Mouse (Mus musculus): ENCODE measurements around the gene Lamtor3. TPM values are rescaled to one million over a fixed set of nuclear protein-coding genes. Genes with fewer than 3 reads are reported as not detected.

Gene Lamtor3
- polyA plus RNA-seq (2015; fragmentation: Illumina TruSeq; extraction: RNeasy Lipid Tissue Mini Kit (QIAGEN cat#74804); ENCODE audit: insufficient read depth, low read depth, low replicate concordance): 21.6 TPM

DNA sequence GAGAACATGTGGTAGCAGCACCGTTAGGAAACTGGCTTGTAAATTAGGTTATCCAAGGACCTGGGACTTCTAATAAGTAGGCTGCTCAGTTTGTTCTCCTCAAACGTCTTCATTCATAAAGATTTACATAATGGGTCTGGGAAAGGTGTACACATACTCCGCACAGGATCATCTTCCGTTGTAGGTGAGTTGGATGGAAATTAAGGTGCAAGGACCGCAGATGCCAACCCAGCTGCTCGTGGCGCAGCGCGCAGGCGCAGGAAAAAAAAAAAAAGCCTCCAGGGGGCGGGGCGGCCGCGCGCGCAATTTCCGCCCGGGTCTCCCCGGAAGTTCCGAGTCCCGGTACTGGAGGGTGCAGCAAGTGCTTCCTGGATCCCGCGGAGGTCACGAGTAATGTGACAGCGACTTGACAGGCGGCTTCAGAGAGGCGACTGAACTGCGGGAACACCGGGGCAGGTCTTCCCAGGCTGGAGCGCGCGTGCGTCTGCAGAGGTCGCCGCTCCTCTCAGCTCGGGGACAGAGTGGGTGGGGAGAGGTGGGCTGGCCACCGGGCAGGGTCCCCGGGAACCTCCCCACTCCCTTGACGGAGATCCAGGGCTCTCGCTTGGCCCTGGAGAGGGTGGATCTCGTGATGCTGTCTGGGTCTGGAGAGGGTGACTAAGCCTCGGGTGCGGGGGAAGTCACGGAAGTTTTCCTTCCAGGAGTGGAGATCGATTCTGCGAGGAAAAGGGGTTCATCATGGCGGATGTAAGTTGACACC lies at the start of gene Lamtor3:
Gene Lamtor3, plus strand, starts transcription at position 335 of the 760 bp plus-strand sequence.

Other genes with a start within 250 kb of the Lamtor3 start
- gene Gm21962, start 247.0 kb upstream of the Lamtor3 start, polyA plus RNA-seq (2015; fragmentation: Illumina TruSeq; extraction: RNeasy Lipid Tissue Mini Kit (QIAGEN cat#74804); ENCODE audit: insufficient read depth, low read depth, low replicate concordance): not detected
- gene H2afz, start 54.0 kb upstream of the Lamtor3 start, polyA plus RNA-seq (2015; fragmentation: Illumina TruSeq; extraction: RNeasy Lipid Tissue Mini Kit (QIAGEN cat#74804); ENCODE audit: insufficient read depth, low read depth, low replicate concordance): 49.4 TPM
- 2.5 TPM for gene Dnajb14, start 50.8 kb upstream of the Lamtor3 start, polyA plus RNA-seq (2015; fragmentation: Illumina TruSeq; extraction: RNeasy Lipid Tissue Mini Kit (QIAGEN cat#74804); ENCODE audit: insufficient read depth, low read depth, low replicate concordance)
- gene Dapp1, start 63.0 kb downstream of the Lamtor3 start, polyA plus RNA-seq (2015; fragmentation: Illumina TruSeq; extraction: RNeasy Lipid Tissue Mini Kit (QIAGEN cat#74804); ENCODE audit: insufficient read depth, low read depth, low replicate concordance): 2.8 TPM
- gene 1110002E22Rik, start 146.5 kb downstream of the Lamtor3 start, polyA plus RNA-seq (2015; fragmentation: Illumina TruSeq; extraction: RNeasy Lipid Tissue Mini Kit (QIAGEN cat#74804); ENCODE audit: insufficient read depth, low read depth, low replicate concordance): not detected
- gene Gm5105, start 148.9 kb downstream of the Lamtor3 start, polyA plus RNA-seq (2015; fragmentation: Illumina TruSeq; extraction: RNeasy Lipid Tissue Mini Kit (QIAGEN cat#74804); ENCODE audit: insufficient read depth, low read depth, low replicate concordance): not detected
- gene Trmt10a, start 224.9 kb downstream of the Lamtor3 start, polyA plus RNA-seq (2015; fragmentation: Illumina TruSeq; extraction: RNeasy Lipid Tissue Mini Kit (QIAGEN cat#74804); ENCODE audit: insufficient read depth, low read depth, low replicate concordance): 1.2 TPM
- gene Mttp, start 226.5 kb downstream of the Lamtor3 start, polyA plus RNA-seq (2015; fragmentation: Illumina TruSeq; extraction: RNeasy Lipid Tissue Mini Kit (QIAGEN cat#74804); ENCODE audit: insufficient read depth, low read depth, low replicate concordance): 0.83 TPM

Measured in pancreas, adult 10 weeks (tissue).